Mouse (Mus musculus): ENCODE results near the gene Top3b.

DNA sequence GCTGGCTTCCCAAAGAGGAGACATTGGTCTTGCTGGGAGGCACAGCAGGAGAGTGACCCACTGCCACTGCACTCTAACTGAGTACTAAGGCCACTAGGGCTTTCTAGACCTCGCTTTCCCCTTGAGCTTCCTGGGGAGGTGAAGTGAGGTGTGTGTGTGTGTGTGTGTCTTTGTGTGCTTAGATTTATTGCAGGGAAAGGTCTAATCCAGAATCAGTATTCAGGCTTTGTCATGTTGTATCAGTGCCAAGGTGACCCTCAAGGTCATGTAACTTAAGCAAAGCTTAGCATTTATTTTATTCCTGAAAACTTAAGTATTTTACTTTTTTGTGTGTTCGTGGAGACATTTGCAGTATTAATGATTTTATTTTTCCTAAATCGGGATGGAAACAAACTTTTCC is 53.9 kb downstream of the Top3b start:
- TF ChIP-seq MYOG (IDR thresholded peaks at IDR 0.05; ENCODE audit: control insufficient read depth, extremely low read depth, insufficient read length): no peak
- TF ChIP-seq CTCF (IDR thresholded peaks at IDR 0.05; ENCODE audit: control insufficient read depth, insufficient read depth, insufficient read length): no peak
- TF ChIP-seq MAX (IDR thresholded peaks at IDR 0.05): no peak
- TF ChIP-seq CEBPB (IDR thresholded peaks at IDR 0.05; ENCODE audit: low read depth): no peak
- no peak for TF ChIP-seq MYOD1 (IDR thresholded peaks at IDR 0.05; ENCODE audit: control insufficient read depth, insufficient read length, low read depth)
- no peak for TF ChIP-seq FOSL1 (IDR thresholded peaks at IDR 0.05; ENCODE audit: insufficient read depth, low read length, poor library complexity, severe bottlenecking)
